Mouse (Mus musculus) spleen, postnatal 10 days (tissue): Measurements from ENCODE around the gene Gm20738.
"Not testable (repeated sequence)": the region's sequence is repeated elsewhere in the genome, so short reads cannot be mapped to it uniquely, and the experiment has no call there.

Source experiments
- DNase-seq, 2 experiments: peaks; one replicate each; pipeline ENCODE4 v3.0.0; 2021 to 2022; ENCODE audit warnings: low spot score in 2 of 2

Gm20738 gene

GRCm38 (mm10) chrY:37957511-37957910 is at the start of gene Gm20738:
Gene Gm20738 (plus strand): TSS chrY:37957811.
- not testable (repeated sequence) for DNase-seq
